Mouse (Mus musculus) T-helper 1 cell (primary cell): Measurements from ENCODE around the gene Tcp10a.
"Not testable (repeated sequence)": the region's sequence is repeated elsewhere in the genome, so short reads cannot be mapped to it uniquely, and the experiment has no call there.

Experiments
- in situ Hi-C: fragments of 300-600 bp; cut with MboI, MseI; formaldehyde crosslinking; loops from one replicate; pipeline ENCODE4 v1.15.1; 2025; ENCODE audit warnings: high pct_unique_total_duplicates

Gene Tcp10a

GRCm38 (mm10) chr17:7366676-7367374 is 42.4 kb downstream of the Tcp10a start:
- in situ Hi-C loops, result not testable (repeated sequence)

- in situ Hi-C loops, result not testable (repeated sequence)
Measured at GRCm38 (mm10) chr17:7369401-7369800, 45.0 kb downstream of the Tcp10a start.

- in situ Hi-C loops, result not testable (repeated sequence)
Measured at GRCm38 (mm10) chr17:7371879-7372278, 47.4 kb downstream of the Tcp10a start, which contains the start of gene Gm49630. Gene Gm49630 (minus strand): TSS chr17:7371979.

- in situ Hi-C loops, result not testable (repeated sequence)
Measured at GRCm38 (mm10) chr17:7376951-7377700, 52.7 kb downstream of the Tcp10a start.

- in situ Hi-C loops, result not testable (repeated sequence)
Measured at GRCm38 (mm10) chr17:7377907-7378306, 53.5 kb downstream of the Tcp10a start.

GRCm38 (mm10) chr17:7382711-7383110 is 58.3 kb downstream of the Tcp10a start:
- in situ Hi-C loops, result not testable (repeated sequence)

- in situ Hi-C loops, result not testable (repeated sequence)
Measured at GRCm38 (mm10) chr17:7383167-7384143, 59.0 kb downstream of the Tcp10a start.

GRCm38 (mm10) chr17:7385364-7385763 is 60.9 kb downstream of the Tcp10a start, which contains the start of gene Unc93a2:
Gene Unc93a2 (minus strand): TSS chr17:7385464.
- in situ Hi-C loops, result not testable (repeated sequence)

- in situ Hi-C loops, result not testable (repeated sequence)
Measured at GRCm38 (mm10) chr17:7386016-7386415, 61.6 kb downstream of the Tcp10a start.

- in situ Hi-C loops, result not testable (repeated sequence)
Measured at GRCm38 (mm10) chr17:7388341-7388957, 64.0 kb downstream of the Tcp10a start.

GRCm38 (mm10) chr17:7388958-7389356 is 64.5 kb downstream of the Tcp10a start:
- in situ Hi-C loops, result not testable (repeated sequence)

- in situ Hi-C loops, result not testable (repeated sequence)
Measured at GRCm38 (mm10) chr17:7389898-7390297, 65.5 kb downstream of the Tcp10a start.

GRCm38 (mm10) chr17:7395116-7395515 is 70.7 kb downstream of the Tcp10a start:
- in situ Hi-C loops, result not testable (repeated sequence)
